In the genomic region with DNA sequence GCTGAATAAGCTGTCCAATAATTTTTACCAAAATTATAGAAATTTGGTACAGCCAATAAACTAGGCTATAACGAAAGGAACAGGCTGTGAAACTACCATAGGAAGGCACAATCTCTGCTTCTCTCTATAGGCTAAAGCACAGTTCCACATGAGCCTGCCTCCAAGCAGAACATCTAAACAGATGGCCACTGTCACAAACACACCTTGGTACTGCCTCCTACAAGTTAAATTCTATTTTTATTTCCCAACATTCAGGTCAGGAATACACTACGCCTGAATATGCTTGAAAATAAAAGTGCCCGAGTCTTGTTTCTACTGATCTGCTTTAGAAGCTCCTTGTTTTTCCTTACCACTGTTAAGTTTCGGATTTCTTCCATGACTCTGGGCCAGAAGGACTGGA, we compare ENCODE assay signal across 19 mouse cellular contexts. TPM values are rescaled to one million over a fixed set of nuclear protein-coding genes. Genes with fewer than 3 reads are reported as not detected.
DNase-seq lines count a peak whose midpoint lies in the region; TF ChIP-seq lines count a peak whose summit lies in the region.
"Had no signal": no experiment of that assay in that cellular context is flagged by ENCODE, and none has a peak within 500 bp of the region (broad histone marks: within the 10 kb centered on the region; RNA-seq: fewer than 3 reads in every experiment).

No protein-coding gene starts in this region.

- TF ChIP-seq POLR2A in cerebellum, adult 2 months (IDR thresholded peaks at IDR 0.05; ENCODE audit: borderline replicate concordance, insufficient read depth, low read length) = no peak

- intact Hi-C loops in gastrocnemius, adult 2 months (cut with DNase I) = no loop called here

- H3K4me1 ChIP-seq in cerebellum, adult 2 months (ENCODE audit: control insufficient read depth, insufficient read depth, low read length) = peaks cover 14% of the 10 kb centered on the region; the same call in 1 of the 2 replicates
- H3K4me1 ChIP-seq: embryonic facial prominence, embryonic 12.5 days; forebrain, embryonic 15.5 days; hindbrain, embryonic 12.5 days had no signal

- no peak overlapping the region for H3K4me3 ChIP-seq in gastrocnemius, adult 2 months
- no peak overlapping the region for H3K4me3 ChIP-seq in cerebellum, adult 2 months (replicated peaks; ENCODE audit: insufficient read depth, low read depth, low read length)
- H3K4me3 ChIP-seq: embryonic facial prominence, embryonic 12.5 days; forebrain, embryonic 15.5 days; heart, embryonic 10.5 days; hindbrain, embryonic 12.5 days had no signal

- no peaks in the 10 kb centered on the region for H3K27me3 ChIP-seq in cerebellum, adult 2 months (ENCODE audit: control insufficient read depth, insufficient read depth, low read length)
- H3K27me3 ChIP-seq: embryonic facial prominence, embryonic 12.5 days; forebrain, embryonic 15.5 days; hindbrain, embryonic 12.5 days had no signal

- WGBS in cerebellum, adult 2 months = 15% methylated on average over 4 of the region's 4 CpGs

- peak overlapping the region; percentile 12; the same call in 1 of the 2 replicates for H3K27ac ChIP-seq in gastrocnemius, adult 2 months
- peak overlapping the region; percentile 56; the same call in 1 of the 2 replicates for H3K27ac ChIP-seq in cerebellum, adult 2 months (ENCODE audit: insufficient read depth, low read length)
- H3K27ac ChIP-seq: embryonic facial prominence, embryonic 12.5 days; forebrain, embryonic 15.5 days; heart, embryonic 10.5 days; hindbrain, embryonic 12.5 days; hindbrain, postnatal 0 days had no signal

- TF ChIP-seq CTCF in gastrocnemius, adult 2 months (IDR thresholded peaks at IDR 0.05) = no peak
- no peak for TF ChIP-seq CTCF in cerebellum, adult 2 months (IDR thresholded peaks at IDR 0.05; ENCODE audit: borderline replicate concordance, insufficient read depth, low read depth, low read length)

- DNase-seq in gastrocnemius, adult 2 months = no peak
- DNase-seq in gastrocnemius, postnatal 10 days = no peak
- peak; percentile 49 for DNase-seq in cerebellum, adult 11-12 months
- DNase-seq in cerebellum, adult 2 months = peak; percentile 33 to 77
- peak; percentile 27 to 50 for DNase-seq in cerebellum, postnatal 25 days
- no peak for DNase-seq in adrenal gland, adult 8-10 months
- no peak for DNase-seq in heart, adult 18-20 months
- no peak for DNase-seq in Muller cell, postnatal 12 days (ENCODE audit: inconsistent ontology term)
- DNase-seq: adrenal gland, postnatal 10 days; gastrocnemius, postnatal 36 days; heart, adult 11 months; heart, postnatal 10 days; heart, postnatal 4 days; kidney, adult 11 months had no signal

RNA-seq across cellular contexts. Expression of gene Nfyc, which starts 41.3 kb away (rescaled TPM):
- total RNA-seq in gastrocnemius, adult 2 months (2021) = 10 to 100 TPM; 45.2 to 47.9 TPM
- 10 to 100 TPM; 47.2 to 55.8 TPM for total RNA-seq in gastrocnemius, postnatal 10 days (2021)
- polyA plus RNA-seq in cerebellum, adult 2 months (2012; rRNA removed) = 150 and 172 TPM in 2 replicates
- 10 to 100 TPM; 53.7 to 65.7 (median 59.4) TPM for total RNA-seq in adrenal gland, adult 8-10 months (2022)
- total RNA-seq in heart, adult 18-20 months (2021) = 10 to 100 TPM; 39.5 to 42.6 TPM

RNA-seq across cellular contexts. Expression of gene Kcnq4, which starts 41.6 kb away (rescaled TPM):
- total RNA-seq in gastrocnemius, adult 2 months (2021) = 10 to 100 TPM; 13.4 to 14.5 TPM
- total RNA-seq in gastrocnemius, postnatal 10 days (2021) = 10 to 100 TPM; 20.2 to 22.3 TPM
- polyA plus RNA-seq in cerebellum, adult 2 months (2012; rRNA removed) = 12.4 and 15.2 TPM in 2 replicates
- total RNA-seq in adrenal gland, adult 8-10 months (2022) = 1 to 10 TPM; 1.8 to 3.5 (median 2.9) TPM
- 1 to 10 TPM; 1.5 to 1.9 TPM for total RNA-seq in heart, adult 18-20 months (2021)

Comparison
In these comparisons a context has a peak if more than half of its experiments do, and no peak if none do; other contexts are left out.
1. DNase-seq: peak in cerebellum, adult 11-12 months (single experiment), cerebellum, adult 2 months (2 of 2) and cerebellum, postnatal 25 days (2 of 2); none in gastrocnemius, adult 2 months (single experiment), gastrocnemius, postnatal 10 days (single experiment), adrenal gland, adult 8-10 months (single experiment), heart, adult 18-20 months (0 of 2) and Muller cell, postnatal 12 days (single experiment).